Mouse (Mus musculus): Measurements from ENCODE around the gene Aldh3b3.
"Not testable (repeated sequence)": the region's sequence is repeated elsewhere in the genome, so short reads cannot be mapped to it uniquely, and the experiment has no call there.

The Aldh3b3 gene

DNA sequence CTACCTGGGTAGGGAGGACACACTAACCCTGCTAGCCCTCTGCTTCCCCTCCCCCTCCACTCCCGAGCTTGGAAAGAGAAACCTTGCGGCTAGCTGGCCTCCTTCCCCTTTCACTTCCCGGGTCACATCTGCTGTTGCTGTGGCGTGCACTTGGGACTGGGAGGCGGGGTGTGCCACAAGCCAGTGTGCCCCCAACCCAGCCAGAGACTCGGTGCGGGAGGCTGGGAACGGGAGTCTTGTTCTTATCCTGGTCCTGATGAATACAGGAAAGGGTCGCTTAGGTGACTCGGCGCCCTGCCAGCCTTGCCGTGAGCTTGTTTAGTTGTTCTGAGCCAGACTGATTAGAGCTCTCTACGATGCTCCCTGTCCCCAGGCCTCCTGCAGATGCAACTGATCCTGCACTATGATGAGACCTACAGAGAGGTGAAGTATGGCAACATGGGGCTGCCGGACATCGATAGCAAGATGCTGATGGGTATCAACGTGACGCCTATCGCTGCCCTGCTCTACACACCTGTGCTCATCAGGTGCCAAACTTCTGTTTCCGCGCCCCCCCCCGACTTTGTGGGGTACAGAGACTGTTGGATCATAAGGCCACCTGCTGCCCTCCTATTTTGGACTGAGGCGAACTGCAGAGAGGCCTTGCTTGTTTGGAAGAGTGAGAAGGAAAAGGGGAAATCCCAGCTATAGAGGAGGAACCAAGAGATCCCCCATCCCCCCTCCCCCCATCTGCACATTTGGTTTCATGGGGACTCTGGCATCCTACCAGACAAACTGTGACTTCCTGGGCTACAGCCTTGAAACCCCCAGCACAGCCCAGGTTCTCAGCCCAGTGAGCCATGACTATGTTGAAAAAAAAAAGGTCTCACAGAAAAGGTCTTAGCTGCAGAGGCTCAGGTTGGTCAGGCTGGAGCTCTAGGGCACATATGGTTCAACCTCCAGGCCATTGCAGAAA, 22.3 kb upstream of the Aldh3b3 start:
- in situ Hi-C loops (cut with MboI, MseI) = no loop called here

DNA sequence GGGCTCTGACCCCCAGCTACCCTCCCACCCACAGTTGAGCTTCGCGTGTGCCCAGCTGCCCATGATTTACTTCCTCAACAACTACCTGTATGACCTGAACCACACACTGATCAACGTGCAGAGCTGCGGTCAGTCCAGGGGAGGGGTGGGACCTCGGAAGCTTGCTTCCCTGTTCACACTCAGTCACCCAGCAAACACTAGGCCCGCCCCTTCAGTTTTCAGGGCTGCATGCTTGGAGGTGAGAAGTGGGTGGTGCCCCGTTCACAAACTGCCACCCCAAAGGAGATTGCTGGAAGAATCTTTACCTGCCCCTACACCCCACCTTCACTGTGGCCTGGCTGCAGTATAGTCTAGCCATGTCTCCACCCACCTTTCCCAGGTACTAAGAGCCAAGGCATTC, 16.1 kb upstream of the Aldh3b3 start:
- in situ Hi-C loops (cut with MboI, MseI) = loop anchor here in 1 of 2 experiments (5.0 kb wide), 1 partner anchor 40 kb away; no protein-coding TSS in a partner anchor

DNA sequence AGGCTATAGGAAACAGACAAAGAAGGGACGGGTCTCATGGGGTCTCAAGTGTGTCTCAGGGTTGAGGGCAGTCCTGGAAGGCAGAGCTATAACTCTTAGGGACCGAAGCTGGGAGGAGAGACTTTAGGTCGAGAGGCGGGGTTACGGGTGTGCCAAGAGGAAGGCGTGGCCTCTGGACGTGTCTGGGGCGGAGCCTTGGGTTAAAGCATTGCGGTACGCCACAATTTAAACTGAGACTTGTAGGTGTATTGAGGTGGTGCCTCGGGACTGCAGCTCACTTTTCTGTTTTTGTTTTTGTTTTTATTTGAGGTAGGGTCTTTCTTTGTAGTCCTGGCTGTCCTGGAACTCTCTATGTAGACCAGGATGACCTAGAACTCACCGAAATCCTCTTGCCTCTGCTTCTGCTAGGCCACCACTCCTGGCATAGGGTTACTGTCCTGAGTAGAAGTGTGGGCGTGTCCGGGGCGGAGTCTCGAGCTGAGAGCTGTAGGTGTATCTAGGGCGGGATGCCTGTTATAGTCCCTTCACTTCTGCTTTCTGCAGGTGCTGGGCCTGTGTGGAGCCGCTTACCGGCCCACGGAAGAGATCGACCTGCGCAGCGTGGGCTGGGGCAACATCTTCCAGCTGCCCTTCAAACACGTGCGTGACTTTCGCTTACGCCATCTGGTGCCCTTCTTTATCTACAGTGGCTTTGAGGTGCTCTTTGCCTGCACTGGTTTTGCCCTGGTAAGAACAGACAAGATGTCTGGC, 15.3 kb upstream of the Aldh3b3 start:
- in situ Hi-C loops (cut with MboI, MseI) = loop anchor here in 1 of 2 experiments (5.0 kb wide), 1 partner anchor 39 kb away; no protein-coding TSS in a partner anchor

DNA sequence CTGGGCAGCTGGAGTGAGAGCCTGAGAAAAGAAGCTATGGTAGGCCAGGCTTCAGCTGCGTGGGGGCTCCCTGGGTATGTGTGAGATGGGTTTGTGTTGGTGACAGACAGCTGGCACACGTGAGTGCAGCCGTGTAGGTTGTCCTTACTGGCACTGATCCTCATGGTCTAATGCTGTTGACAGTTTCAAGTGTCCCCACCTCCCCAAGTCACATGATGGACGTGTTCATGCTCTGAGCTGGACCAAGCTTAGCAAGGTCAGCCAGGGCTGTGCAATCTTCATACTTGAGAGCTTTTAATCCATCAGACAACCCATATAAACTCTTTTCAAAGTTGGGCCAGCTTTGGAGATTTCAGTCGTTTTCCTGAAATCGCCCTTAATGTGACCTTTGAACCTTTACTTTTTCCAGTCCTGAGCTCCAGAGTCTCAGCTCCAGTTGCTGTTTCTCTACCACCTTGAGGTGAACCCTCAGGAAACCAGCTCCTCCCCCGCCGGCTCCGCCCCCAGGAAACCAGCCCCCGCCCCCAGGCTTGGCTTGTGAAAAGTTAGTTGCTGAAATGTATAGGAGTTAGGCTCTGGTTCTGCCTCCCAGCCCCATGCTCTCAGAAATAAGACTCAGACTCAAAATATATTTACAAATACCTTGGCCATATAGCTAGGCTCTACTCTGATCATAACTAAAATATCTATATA, 12.4 kb upstream of the Aldh3b3 start:
- in situ Hi-C loops (cut with MboI, MseI) = no loop called here

DNA sequence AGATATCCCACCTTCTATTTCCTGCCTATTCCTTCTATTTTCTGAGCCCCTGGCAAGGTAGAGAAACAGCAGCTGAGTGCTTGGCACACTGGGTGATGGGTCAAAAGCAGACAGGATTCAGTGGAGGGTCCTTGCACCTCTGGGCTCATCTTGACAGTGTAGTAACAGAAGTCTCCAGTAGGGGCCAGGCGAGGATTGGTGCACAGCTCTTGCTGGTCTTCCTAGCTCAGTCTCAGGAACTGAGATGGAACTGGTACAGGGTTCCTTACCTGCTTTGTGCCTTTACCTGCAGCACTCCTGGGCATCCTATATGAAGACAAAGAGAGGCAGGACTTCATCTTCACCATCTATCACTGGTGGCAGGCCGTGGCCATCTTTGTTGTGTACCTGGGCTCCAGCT, 11.7 kb upstream of the Aldh3b3 start:
- in situ Hi-C loops (cut with MboI, MseI) = no loop called here

DNA sequence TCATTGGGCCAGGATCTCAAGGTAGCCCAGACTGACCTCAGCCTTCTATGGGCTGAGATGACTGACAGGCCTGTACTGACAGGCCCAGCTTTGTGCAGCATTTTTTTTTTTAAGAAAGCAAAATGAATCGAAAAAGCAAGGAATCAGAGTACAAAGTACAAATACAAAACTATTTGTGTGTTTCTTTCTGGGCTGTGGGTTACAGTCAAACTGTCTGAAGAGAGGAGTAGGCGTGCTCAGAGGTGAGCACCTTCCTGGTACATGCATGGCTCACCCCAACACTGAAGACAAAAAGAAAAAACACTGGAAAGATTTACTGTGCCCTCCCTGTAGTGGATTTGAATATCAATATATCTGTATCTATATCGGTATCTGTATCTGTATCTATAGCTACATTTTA, 10.6 kb upstream of the Aldh3b3 start:
- in situ Hi-C loops (cut with MboI, MseI) = no loop called here

DNA sequence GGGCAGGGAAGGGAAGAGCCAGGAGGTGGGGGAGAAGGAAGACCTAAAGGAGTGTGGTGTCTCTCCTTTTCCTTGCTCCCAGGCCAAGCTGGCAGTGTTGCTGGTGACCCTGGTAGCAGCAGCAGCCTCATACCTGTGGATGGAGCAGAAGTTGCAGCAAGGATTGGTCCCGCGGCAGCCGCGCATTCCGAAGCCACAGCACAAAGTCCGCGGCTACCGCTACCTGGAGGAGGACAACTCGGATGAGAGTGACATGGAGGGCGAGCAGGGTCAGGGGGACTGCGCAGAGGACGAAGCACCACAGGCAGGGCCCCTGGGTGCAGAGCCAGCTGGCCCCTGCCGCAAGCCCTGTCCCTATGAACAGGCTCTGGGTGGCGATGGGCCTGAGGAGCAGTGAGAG, 9.9 kb upstream of the Aldh3b3 start:
- in situ Hi-C loops (cut with MboI, MseI) = no loop called here

DNA sequence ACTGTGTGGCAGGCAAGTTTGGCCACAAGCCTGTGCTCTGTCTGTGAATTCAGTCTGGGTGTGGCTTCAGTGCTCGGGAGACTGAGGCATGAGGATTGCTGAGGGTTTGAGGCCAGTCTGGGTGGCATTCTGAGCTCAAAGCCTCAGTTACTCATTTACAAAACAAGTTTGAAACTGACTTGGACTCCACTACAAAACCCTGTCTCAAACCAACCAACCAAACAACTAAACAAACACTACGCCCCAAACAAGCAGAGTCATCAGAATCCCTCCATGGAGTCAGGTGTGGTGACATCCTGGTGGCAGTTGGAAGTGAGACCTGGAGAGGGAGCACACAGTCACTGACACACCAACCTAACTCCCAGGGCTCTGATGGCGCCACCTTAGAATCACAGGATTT, 8.1 kb upstream of the Aldh3b3 start:
- in situ Hi-C loops (cut with MboI, MseI) = no loop called here

DNA sequence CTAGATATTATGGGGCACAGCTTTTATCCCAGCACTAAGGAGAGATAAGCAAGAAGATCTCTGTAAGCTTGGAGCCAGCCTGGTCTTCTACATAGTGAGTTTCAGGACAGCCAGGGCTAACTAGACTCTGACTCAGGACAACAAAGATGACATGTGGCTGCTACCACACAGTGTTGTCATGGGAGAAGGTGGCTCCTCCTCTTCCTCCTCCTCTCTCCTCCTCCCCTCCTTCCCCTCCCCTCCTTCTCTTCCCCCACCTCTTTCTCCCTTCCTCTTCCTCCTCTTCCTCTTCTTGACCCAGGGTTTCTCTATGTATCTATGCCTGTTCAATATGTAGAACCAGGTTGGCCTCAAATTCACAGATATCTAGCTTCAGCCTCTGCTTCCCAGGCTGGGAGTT, 7.0 kb upstream of the Aldh3b3 start:
- in situ Hi-C loops (cut with MboI, MseI) = no loop called here

DNA sequence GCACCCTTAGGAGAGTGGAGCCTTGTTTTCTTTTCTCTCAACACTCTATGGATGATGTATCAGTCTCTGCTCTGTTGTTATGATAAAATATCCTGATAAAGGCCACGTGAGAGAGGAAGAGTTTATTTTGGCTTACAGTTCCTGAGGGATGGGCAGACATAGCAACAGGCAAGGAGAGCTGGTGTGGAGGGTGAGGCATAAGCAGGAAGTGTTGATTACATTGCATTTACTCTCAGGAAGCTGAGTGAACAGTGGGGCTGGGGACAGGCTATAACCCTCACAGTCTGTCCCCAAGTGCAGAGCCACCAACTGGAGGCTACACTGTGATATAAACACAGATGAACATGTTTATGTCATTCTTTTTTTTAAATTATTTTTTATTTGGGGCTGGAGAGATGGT, 6.3 kb upstream of the Aldh3b3 start:
- in situ Hi-C loops (cut with MboI, MseI) = no loop called here

DNA sequence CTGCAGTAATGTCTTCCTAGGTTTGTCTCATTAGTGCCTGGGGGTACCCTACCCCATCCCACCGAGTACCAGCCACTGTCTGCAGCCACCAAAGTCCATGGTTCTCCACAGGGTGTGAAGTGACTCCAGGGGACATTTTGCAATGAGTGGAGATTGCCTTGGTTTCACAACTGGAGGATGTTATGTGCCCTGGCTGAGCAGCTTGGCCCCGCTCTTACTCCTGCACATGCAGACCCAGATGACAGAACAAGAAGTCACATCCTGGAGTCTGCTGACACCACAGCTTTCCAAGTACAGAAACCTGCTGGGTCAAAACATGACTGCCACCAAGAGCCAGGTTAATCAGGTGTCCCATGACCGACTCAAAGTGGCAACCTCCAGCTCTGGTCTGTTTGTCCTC, 3.4 kb upstream of the Aldh3b3 start:
- in situ Hi-C loops (cut with MboI, MseI) = no loop called here

DNA sequence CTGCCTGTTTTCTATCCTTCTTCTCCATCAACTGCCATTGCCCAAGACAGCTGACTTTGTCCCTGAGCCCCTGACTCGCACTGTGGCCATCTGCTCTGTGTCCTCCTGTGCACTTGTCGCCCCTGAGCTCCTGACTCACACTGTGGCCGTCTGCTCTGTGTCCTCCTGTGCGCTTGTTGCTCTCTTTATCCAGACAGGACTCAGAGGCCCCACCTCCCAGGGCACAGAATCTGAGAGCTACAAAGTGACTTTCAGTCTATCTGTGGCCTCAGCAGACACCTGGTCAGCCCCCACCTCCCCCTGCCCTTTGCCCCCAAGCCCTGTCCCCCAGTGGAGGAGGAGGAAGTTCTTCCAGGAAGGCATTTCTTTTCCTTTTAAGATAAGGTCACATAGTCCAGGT, 2.6 kb upstream of the Aldh3b3 start:
- in situ Hi-C loops (cut with MboI, MseI) = no loop called here

DNA sequence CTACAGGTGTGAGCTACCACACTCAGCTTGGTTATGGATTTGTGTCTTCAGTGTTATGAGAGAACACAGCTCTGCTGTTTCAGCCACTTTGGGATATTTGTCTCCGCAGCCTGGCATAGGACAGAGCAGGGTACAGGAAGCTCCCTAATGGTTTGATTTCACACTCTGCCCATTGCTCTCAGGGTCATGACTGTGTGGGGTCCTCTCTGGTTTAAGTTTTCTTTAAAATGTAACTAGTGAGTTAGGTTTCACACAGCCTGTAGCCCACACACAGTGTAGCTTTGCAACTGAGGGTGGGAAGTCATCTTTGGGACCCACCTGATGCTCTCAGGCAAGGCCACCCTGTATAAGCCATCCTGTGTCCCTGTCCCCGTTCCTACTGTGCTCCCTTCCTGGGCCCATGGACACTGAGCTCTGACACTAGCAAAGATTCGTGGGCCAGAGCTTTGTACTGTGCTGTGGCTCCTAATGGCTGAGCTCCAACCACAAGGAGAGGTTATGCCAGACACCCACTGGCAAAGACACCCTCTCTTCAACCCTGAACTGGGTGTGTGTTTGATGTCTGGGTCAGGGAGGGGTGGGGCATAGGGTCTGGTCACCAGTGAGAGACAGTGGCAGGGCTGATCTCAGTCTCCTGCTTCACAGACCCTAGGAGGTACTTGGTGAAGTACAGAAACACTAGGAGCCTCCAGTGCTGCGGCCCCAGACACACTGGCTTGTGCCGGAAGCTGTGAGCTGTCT, 979 bp upstream of the Aldh3b3 start:
- in situ Hi-C loops (cut with MboI, MseI) = not testable (repeated sequence)

DNA sequence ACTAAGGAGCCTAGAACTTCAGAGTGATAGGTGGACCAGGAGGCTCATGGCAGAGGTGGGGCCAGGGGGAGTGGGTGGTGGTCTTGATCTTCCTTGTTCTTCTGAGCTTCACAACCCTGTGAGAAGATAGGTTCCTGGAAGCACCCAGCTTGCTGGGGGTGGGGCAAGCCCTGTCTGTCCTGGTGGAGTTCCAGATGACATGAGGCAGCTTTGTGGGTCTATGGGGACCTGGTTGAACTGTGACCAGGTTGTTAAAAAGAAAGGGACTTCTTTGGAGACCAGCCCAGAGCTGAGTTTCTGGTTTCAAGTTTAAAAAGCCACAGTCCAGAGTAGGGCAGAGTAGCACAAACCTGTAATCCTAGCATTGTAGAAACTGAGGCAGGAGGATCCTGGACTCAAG, 585 bp downstream of the Aldh3b3 start:
- in situ Hi-C loops (cut with MboI, MseI) = no loop called here

DNA sequence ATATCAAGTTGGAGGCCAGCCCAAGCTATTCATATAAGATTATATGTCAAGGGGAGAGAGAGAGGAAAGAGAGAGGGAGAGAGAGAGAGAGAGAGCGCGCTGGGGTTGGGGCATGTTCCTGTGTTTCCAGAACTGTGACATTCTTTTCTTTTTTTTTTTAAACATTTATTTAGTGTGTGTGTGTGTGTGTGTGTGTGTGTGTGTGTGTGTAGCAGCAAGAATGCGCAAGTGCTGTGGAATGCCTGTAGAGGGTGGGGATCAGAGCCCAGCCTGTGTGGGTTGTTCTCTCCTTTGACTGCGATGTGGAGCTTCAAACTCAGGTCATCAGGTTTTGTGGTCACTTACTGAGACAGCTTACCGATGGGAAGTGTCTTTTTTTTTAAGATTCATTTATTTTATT, 1.8 kb downstream of the Aldh3b3 start:
- in situ Hi-C loops (cut with MboI, MseI) = no loop called here

DNA sequence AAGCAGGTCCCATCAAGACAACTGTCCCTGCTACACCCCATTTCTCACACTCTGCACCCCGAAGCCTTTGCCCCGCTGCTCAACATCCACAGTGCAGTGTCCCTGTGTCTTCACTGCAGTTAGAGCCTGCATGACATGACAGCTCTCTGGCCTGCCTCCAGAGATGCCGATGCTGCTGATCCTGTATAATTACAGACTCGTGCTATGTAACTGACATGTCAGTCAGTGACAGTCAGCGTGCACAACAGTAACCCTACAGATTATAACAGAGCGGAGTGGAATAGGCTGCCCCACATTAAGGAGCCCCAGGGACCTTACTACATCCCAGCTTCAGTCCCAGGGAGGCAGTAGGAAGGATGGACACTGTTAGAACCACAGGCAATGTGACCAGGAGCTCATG, 3.4 kb downstream of the Aldh3b3 start:
- in situ Hi-C loops (cut with MboI, MseI) = not testable (repeated sequence)

DNA sequence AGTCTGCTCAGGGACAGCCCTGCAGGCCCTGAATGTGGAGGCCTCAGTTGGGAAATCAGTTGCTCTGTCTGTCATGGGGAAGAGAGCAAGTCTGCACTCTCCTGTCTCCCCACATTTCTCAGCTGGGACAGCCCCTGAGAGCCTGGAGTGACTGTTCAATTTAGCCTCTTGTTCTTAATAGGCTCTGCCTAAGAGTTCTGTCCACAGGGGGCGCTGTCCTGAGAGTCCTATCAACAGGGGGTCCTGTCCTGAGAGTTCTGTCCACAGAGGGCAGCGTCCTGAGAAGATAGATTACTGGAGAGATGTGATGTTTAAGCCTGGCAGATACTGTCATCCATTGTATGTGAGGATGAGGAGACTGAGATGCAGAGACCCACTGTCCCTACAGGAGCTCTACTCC, 4.0 kb downstream of the Aldh3b3 start:
- in situ Hi-C loops (cut with MboI, MseI) = no loop called here

DNA sequence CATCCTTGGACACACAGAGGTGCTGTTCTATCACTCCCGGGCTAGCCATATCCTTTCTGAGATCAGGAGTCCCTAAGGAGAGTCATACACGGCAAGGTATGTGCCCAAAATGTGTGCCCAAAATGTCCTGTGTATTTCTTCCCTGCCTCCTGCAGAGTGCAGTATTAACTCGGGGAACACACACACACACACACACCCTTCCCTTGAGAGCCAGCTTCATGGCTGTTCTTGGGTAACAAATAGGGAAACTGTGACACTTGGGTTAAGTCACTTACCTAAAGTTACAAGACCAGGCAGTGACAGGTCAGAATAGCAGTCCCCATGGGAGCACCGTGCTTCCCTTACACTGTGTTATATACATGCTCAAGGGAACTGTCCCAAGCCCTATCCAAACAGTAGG, 5.6 kb downstream of the Aldh3b3 start:
- in situ Hi-C loops (cut with MboI, MseI) = no loop called here

DNA sequence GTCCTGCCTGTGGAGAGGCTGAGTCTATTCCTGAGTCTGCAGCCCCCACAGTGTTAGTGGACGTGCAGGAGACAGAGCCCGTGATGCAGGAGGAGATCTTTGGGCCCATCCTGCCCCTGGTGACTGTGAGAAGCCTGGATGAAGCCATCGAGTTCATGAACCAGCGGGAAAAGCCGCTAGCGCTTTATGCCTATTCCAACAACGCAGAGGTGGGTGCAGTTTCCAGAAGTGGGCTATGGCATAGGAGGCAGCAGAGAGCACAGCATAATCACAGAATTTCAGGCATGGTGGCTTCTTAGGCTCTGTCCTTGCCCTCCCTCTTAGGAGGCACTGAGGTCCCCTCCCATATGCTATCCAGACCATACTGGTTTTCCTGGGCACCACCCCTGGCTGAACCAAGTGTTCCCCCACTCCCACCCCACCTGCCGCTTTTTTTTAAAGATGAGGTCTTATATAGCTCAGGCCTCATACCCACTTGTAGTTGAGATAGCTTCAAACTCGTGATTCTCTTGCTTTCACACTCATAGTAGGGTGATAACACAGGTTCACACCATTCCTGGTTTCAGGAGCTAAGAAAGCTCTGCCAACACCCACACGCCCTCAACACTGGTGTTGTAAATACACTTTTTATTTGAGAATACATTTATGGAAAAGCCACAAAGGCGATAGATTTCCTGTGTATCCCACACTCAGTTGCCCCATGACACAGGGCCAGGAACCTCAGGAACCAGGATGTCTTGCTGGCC, 8.1 kb downstream of the Aldh3b3 start:
- in situ Hi-C loops (cut with MboI, MseI) = no loop called here

DNA sequence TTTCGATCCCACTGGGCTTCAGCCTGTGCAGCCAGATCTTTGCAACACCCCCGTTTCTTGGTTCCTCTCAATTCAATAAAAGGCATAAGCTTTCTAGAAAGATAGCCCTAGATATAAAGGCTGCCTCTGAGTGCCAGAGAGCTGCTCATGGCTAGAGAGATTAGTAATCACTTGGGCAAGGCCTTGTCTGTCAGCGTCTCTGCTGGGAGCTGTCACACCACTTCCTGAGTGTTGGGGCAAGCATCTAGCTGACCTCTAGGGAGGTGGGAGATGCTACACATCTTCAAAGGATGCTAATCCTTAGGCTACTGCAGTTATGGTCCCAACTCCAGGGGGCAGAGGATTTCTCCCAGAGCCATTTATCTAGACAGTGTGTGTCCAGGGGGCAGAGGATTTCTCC, 8.8 kb downstream of the Aldh3b3 start:
- in situ Hi-C loops (cut with MboI, MseI) = no loop called here

DNA sequence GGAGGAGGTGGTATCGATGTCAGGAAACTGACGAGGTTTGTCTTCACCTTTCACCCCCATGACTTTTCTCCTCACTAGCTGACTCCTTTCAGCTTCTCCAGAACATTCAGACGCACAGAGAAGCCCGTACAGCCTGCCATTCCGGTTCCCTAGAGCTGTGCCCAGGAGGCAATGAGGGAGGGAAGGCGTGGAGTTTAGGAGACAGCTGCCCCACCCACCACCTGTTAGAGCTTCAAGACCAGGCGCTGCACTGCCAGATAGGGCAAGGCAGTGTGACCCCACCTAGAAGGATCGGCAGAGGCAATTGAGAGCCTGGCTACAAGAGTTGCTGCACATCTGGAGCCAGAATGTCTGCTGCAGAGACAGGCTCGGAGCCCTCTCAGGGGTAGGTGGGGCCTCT, 13.8 kb downstream of the Aldh3b3 start, which contains the start of gene Aldh3b2:
Gene Aldh3b2 (plus strand): TSS at position 100 of the 400 bp plus-strand sequence.
- in situ Hi-C loops (cut with MboI, MseI) = no loop called here

Measured in T-helper 17 cell (primary cell).